Mouse (Mus musculus) heart, embryonic 11.5 days (tissue): Measurements from ENCODE around the gene Mphosph9. TPM values are rescaled to one million over a fixed set of nuclear protein-coding genes. Genes with fewer than 3 reads are reported as not detected.
A peak's percentile ranks its signal among the peaks of the same experiment; 100 is the strongest.

Source experiments
- ATAC-seq: fragments of 200-750 bp; cut with Nextera tagmentation; replicated peaks from 2 replicates; pipeline ENCODE4 v1.8.0; 2017; ENCODE audit warnings: moderate library complexity; ENCODE audit not compliant: insufficient number of reproducible peaks, low FRiP score, low TSS enrichment
- H3K27ac ChIP-seq: fragments of 300-500 bp; sonication (generic); 2 replicates; pipeline ENCODE4 v1.5.1; 2014; ENCODE audit warnings: mild to moderate bottlenecking, low read depth, low read length
- H3K27me3 ChIP-seq: fragments of 300-500 bp; sonication (generic); 2 replicates; pipeline ENCODE4 v1.6.1; 2014; ENCODE audit warnings: mild to moderate bottlenecking, low read length, mixed read lengths; ENCODE audit not compliant: control insufficient read depth, insufficient read depth
- H3K36me3 ChIP-seq: fragments of 300-500 bp; sonication (generic); 2 replicates; pipeline ENCODE4 v1.6.1; 2014; ENCODE audit warnings: mild to moderate bottlenecking, low read length, moderate library complexity, mixed read lengths; ENCODE audit not compliant: control insufficient read depth, insufficient read depth
- H3K4me1 ChIP-seq: fragments of 300-500 bp; sonication (generic); 2 replicates; pipeline ENCODE4 v1.6.1; 2014; ENCODE audit warnings: low read length; ENCODE audit not compliant: control insufficient read depth, insufficient read depth
- H3K4me2 ChIP-seq: fragments of 300-500 bp; sonication (generic); 2 replicates; pipeline ENCODE4 v1.6.1; 2014; ENCODE audit warnings: mild to moderate bottlenecking, moderate library complexity
- H3K4me3 ChIP-seq: fragments of 300-500 bp; sonication (generic); 2 replicates; pipeline ENCODE4 v1.5.1; 2014; ENCODE audit warnings: low read depth, low read length
- H3K9ac ChIP-seq: fragments of 300-500 bp; sonication (generic); 2 replicates; pipeline ENCODE4 v1.6.1; 2014; ENCODE audit warnings: mild to moderate bottlenecking, low read depth, low read length, moderate library complexity
- H3K9me3 ChIP-seq: fragments of 300-500 bp; sonication (generic); replicated peaks from 2 replicates; pipeline ENCODE4 v1.6.1; 2016; ENCODE audit warnings: low read length; ENCODE audit not compliant: control insufficient read depth
- WGBS: fragments of 180-500 bp; shearing (Covaris S2); extraction: QIAGEN DNeasy Blood & Tissue Kit; methylation state at CpG from one replicate; pipeline ENCODE4 v1.1.7; 2014; ENCODE audit not compliant: insufficient replicate concordance; 5-methylcytosine and 5-hydroxymethylcytosine counted together
- polyA plus RNA-seq: library from polyadenylated mRNA; unstranded; fragments of >200 nt; fragmentation: Nextera tagmentation; extraction: Ambion mirVana; gene quantifications from 2 replicates; pipeline ENCODE4 v1.2.1, GENCODE M21; 2014

The Mphosph9 gene
- polyA plus RNA-seq, 1 experiment from 2014 or later = 15.5 TPM

DNA sequence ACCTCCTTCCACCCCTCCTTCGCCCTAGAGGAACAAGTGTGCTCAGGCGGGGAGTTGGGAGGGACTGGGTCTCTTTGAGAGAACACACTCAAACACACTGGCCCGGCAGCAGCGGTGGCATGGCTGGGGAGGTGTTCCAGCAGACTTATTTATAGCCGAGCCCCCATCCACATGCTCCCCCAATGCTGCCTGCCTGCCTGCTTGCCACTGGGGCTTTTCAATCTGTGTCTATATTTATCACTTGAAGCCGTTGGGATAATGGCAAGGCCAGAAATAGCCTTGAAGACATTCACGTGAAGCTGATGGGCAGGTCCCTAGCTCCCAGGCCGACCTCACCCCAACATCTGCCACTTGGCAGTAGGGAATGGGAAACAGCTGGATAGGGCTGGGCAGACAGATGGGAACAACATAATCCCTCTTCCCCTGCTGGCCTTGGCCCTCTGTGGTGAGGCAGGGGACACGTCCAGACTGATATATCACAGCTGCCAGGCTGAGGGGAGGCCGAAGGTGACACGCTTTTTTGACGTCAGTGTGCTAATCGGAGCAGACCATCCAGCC lies 121.2 kb downstream of the Mphosph9 start:
- ATAC-seq = peak; percentile 24; the same call in 1 of the 2 replicates
- Histone ChIP-seq H3K4me3 (no peak overlapping the region), H3K4me2 (peak overlapping the region; percentile 33), H3K36me3 (no peaks in the 10 kb centered on the region), H3K27me3 (no peaks in the 10 kb centered on the region), H3K4me1 (peaks cover 88% of the 10 kb centered on the region), H3K9me3 (no peaks in the 10 kb centered on the region), H3K27ac (peak overlapping the region; percentile 96), H3K9ac (peak overlapping the region; percentile 40; the same call in 1 of the 2 replicates)
- WGBS = 22% methylated on average over 13 of the region's 13 CpGs

- H3K27me3 ChIP-seq = no peaks in the 10 kb centered on the region
- H3K4me2 ChIP-seq = peak overlapping the region; percentile 33
- WGBS = 16% methylated on average over 5 of the region's 5 CpGs
- peak overlapping the region; percentile 96 for H3K27ac ChIP-seq
- H3K9me3 ChIP-seq = no peaks in the 10 kb centered on the region
- no peak for ATAC-seq
- peak overlapping the region; percentile 40; the same call in 1 of the 2 replicates for H3K9ac ChIP-seq
- H3K36me3 ChIP-seq = no peaks in the 10 kb centered on the region
- H3K4me3 ChIP-seq = no peak overlapping the region
- peaks cover 85% of the 10 kb centered on the region for H3K4me1 ChIP-seq
Observed at GRCm38 (mm10) chr5:124205809-124206380, 121.9 kb downstream of the Mphosph9 start.

DNA sequence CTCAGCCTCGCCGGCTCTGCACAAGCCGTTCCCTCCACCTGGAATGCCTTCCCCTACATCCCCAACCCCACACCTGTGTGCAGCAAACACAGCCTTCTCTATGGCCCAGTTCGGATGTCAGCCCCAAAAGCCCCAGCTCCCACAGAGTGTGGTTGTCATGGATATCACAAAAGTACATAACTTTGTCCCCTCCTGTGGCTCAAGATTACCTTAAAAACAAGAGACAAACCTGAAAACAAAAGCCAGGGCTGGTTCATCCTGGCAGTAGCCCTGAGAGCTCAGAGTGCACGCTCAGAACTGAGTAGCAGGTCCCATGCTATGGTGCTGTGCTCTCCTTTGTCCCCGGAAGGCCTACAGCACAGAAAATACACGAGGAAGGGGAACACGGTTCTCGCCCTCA lies 122.6 kb downstream of the Mphosph9 start:
- Histone ChIP-seq H3K27ac (peak overlapping the region; percentile 96), H3K27me3 (no peaks in the 10 kb centered on the region), H3K4me3 (no peak overlapping the region), H3K9ac (peak overlapping the region; percentile 34; the same call in 1 of the 2 replicates), H3K4me1 (peaks cover 85% of the 10 kb centered on the region), H3K36me3 (no peaks in the 10 kb centered on the region), H3K4me2 (no peak overlapping the region), H3K9me3 (no peaks in the 10 kb centered on the region)
- 76% methylated on average over 9 of the region's 9 CpGs for WGBS
- ATAC-seq = no peak

GRCm38 (mm10) chr5:124204127-124204794 lies 123.5 kb downstream of the Mphosph9 start:
- ATAC-seq = no peak

DNA sequence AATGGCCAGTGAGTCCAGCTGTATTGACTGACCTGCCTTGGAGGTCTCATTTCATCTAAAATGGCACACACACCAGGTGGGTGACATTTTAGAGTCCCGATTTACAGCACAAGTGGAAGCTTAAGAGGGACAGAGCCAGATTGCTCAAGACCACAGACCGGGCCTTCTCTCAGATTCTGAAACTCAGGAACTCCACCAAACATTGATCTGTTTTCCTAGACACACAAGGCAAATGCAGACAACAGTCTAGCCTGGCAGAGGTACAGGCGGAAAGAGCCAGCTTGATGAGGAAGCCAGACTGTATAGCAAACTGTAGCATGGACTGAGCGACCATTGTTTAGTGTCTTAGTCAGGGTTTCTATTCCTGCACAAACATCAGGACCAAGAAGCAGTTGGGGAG lies 124.5 kb downstream of the Mphosph9 start:
- H3K27ac ChIP-seq = no peak overlapping the region
- 81% methylated on average over 4 of the region's 4 CpGs for WGBS
- H3K9me3 ChIP-seq = no peaks in the 10 kb centered on the region
- H3K4me1 ChIP-seq = peaks cover 92% of the 10 kb centered on the region
- no peaks in the 10 kb centered on the region for H3K36me3 ChIP-seq
- ATAC-seq = no peak
- H3K4me3 ChIP-seq = no peak overlapping the region
- no peak overlapping the region for H3K9ac ChIP-seq
- no peaks in the 10 kb centered on the region for H3K27me3 ChIP-seq
- no peak overlapping the region for H3K4me2 ChIP-seq

More at GRCm38 (mm10) chr5:124204127-124204794, 123.5 kb downstream of the Mphosph9 start:
- Histone ChIP-seq H3K4me1 (peaks cover 85% of the 10 kb centered on the region), H3K27me3 (no peaks in the 10 kb centered on the region), H3K4me2 (no peak overlapping the region; the same call in 1 of the 2 replicates), H3K36me3 (no peaks in the 10 kb centered on the region), H3K27ac (peak overlapping the region; percentile 55), H3K9me3 (no peaks in the 10 kb centered on the region), H3K9ac (no peak overlapping the region), H3K4me3 (no peak overlapping the region)
- 54% methylated on average over 9 of the region's 9 CpGs for WGBS

GRCm38 (mm10) chr5:124202071-124202470 lies 125.7 kb downstream of the Mphosph9 start:
- Histone ChIP-seq H3K4me1 (peaks cover 85% of the 10 kb centered on the region), H3K9ac (0 out of 2 replicates have a peak overlapping the region, but pooled peaks have one; percentile 10), H3K9me3 (no peaks in the 10 kb centered on the region)

DNA sequence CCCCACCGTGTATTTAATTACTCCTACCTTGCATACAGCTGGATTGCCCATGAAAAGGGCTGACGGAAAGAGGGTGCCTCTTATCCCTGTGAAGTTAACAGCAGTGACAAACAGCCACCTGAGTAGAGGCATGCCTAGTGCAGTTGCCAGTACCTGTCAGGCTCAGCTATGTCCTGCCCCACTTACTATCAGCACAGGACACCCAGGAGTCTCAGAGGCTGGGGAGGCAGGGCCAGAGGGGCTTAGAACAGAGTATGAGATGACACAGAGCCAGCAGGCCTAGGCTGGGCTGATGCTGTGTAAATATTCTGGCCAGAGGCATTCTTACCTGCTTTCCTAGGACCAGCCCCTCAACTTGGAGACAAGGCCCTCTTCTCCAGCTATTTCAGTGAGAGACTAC lies 126.2 kb downstream of the Mphosph9 start:
- no peak overlapping the region for H3K4me3 ChIP-seq
- WGBS = 64% methylated on average over 2 of the region's 2 CpGs
- H3K27me3 ChIP-seq = no peaks in the 10 kb centered on the region
- H3K4me1 ChIP-seq = peaks cover 85% of the 10 kb centered on the region
- H3K9me3 ChIP-seq = no peaks in the 10 kb centered on the region
- H3K9ac ChIP-seq = 0 out of 2 replicates have a peak overlapping the region, but pooled peaks have one; percentile 10
- no peaks in the 10 kb centered on the region for H3K36me3 ChIP-seq
- H3K4me2 ChIP-seq = no peak overlapping the region
- peak overlapping the region; percentile 66; the same call in 1 of the 2 replicates for H3K27ac ChIP-seq
- no peak for ATAC-seq

More at GRCm38 (mm10) chr5:124202071-124202470, 125.7 kb downstream of the Mphosph9 start:
- no peak overlapping the region for H3K4me2 ChIP-seq
- no peaks in the 10 kb centered on the region for H3K27me3 ChIP-seq
- 33% methylated on average over 4 of the region's 4 CpGs for WGBS
- no peak overlapping the region for H3K4me3 ChIP-seq
- peak overlapping the region; percentile 66; the same call in 1 of the 2 replicates for H3K27ac ChIP-seq
- ATAC-seq = no peak
- no peaks in the 10 kb centered on the region for H3K36me3 ChIP-seq
